Mouse (Mus musculus) CD4-positive, CD25-positive, alpha-beta regulatory T cell, adult 4 months (primary cell): ENCODE data around the gene Svbp. TPM values are rescaled to one million over a fixed set of nuclear protein-coding genes. Genes with fewer than 3 reads are reported as not detected.

ENCODE experiments used
- ATAC-seq: one replicate; pipeline ENCODE4 v1.8.0; 2017
- polyA plus RNA-seq, 2 experiments: library from polyadenylated mRNA; unstranded; fragments of 100-300 nt; shearing (Covaris generic); gene quantifications; one replicate each; pipeline ENCODE4 v1.2.1; 2017

The Svbp gene
- 10 to 100 TPM; 53.0 to 54.8 TPM for polyA plus RNA-seq

GRCm38 (mm10) chr4:119194909-119195581 lies at the start of gene Svbp:
Svbp (plus strand) TSS chr4:119195306.
- peak; percentile 90 for ATAC-seq

GRCm38 (mm10) chr4:119146816-119147215 lies 48.3 kb upstream of the Svbp start:
- ATAC-seq, result no peak

GRCm38 (mm10) chr4:119147347-119147746 lies 47.8 kb upstream of the Svbp start:
- ATAC-seq, result no peak

- ATAC-seq, result no peak
Observed at GRCm38 (mm10) chr4:119148741-119149140, 46.4 kb upstream of the Svbp start.

- peak; percentile 68 for ATAC-seq
Observed at GRCm38 (mm10) chr4:119157186-119157585, 37.9 kb upstream of the Svbp start.

- ATAC-seq, result no peak
Observed at GRCm38 (mm10) chr4:119157891-119158290, 37.2 kb upstream of the Svbp start.

- ATAC-seq, result no peak
Observed at GRCm38 (mm10) chr4:119161358-119161757, 33.7 kb upstream of the Svbp start.

GRCm38 (mm10) chr4:119162990-119163389 lies 32.1 kb upstream of the Svbp start:
- no peak for ATAC-seq

- no peak for ATAC-seq
Observed at GRCm38 (mm10) chr4:119165916-119166315, 29.2 kb upstream of the Svbp start.

- no peak for ATAC-seq
Observed at GRCm38 (mm10) chr4:119167068-119167467, 28.0 kb upstream of the Svbp start.

- peak; percentile 91 for ATAC-seq
Observed at GRCm38 (mm10) chr4:119167663-119168062, 27.4 kb upstream of the Svbp start.

- ATAC-seq, result no peak
Observed at GRCm38 (mm10) chr4:119172919-119173650, 22.0 kb upstream of the Svbp start.

GRCm38 (mm10) chr4:119173851-119174453 lies 21.2 kb upstream of the Svbp start, which contains the start of gene Zfp691:
Zfp691 (minus strand) TSS chr4:119174195.
- ATAC-seq, result peak; percentile 100

- ATAC-seq, result no peak
Observed at GRCm38 (mm10) chr4:119177702-119178101, 17.4 kb upstream of the Svbp start.

GRCm38 (mm10) chr4:119178331-119178730 lies 16.8 kb upstream of the Svbp start:
- no peak for ATAC-seq

- ATAC-seq, result no peak
Observed at GRCm38 (mm10) chr4:119180133-119180707, 14.9 kb upstream of the Svbp start.

- ATAC-seq, result no peak
Observed at GRCm38 (mm10) chr4:119181456-119181855, 13.7 kb upstream of the Svbp start.

- ATAC-seq, result no peak
Observed at GRCm38 (mm10) chr4:119183525-119183924, 11.6 kb upstream of the Svbp start.

GRCm38 (mm10) chr4:119185771-119186170 lies 9.3 kb upstream of the Svbp start:
- no peak for ATAC-seq

- no peak for ATAC-seq
Observed at GRCm38 (mm10) chr4:119188060-119188785, 6.9 kb upstream of the Svbp start.

GRCm38 (mm10) chr4:119189392-119189791 lies 5.7 kb upstream of the Svbp start:
- ATAC-seq, result no peak

- no peak for ATAC-seq
Observed at GRCm38 (mm10) chr4:119189864-119190263, 5.2 kb upstream of the Svbp start, which contains the start of gene Ermap. Ermap (minus strand) TSS chr4:119190011.
